Mouse (Mus musculus) lung, postnatal 0 days (tissue): Measurements from ENCODE around the gene Otud5. TPM values are rescaled to one million over a fixed set of nuclear protein-coding genes. Genes with fewer than 3 reads are reported as not detected.
"Not testable (repeated sequence)": the region's sequence is repeated elsewhere in the genome, so short reads cannot be mapped to it uniquely, and the experiment has no call there.

Source experiments
- ATAC-seq: fragments of 200-750 bp; cut with Nextera tagmentation; 2 replicates; pipeline ENCODE4 v1.8.0; 2017; ENCODE audit warnings: moderate library complexity
- DNase-seq: peaks from one replicate; pipeline ENCODE4 v3.0.0-alpha.2; 2016; ENCODE audit warnings: low spot score
- H3K27ac ChIP-seq: fragments of 300-500 bp; sonication (generic); 2 replicates; pipeline ENCODE4 v1.5.1; 2014; ENCODE audit warnings: antibody characterized with exemption, mild to moderate bottlenecking, low read length, mixed read lengths
- H3K27me3 ChIP-seq: fragments of 300-500 bp; sonication (generic); replicated peaks from 2 replicates; pipeline ENCODE4 v1.6.1; 2014; ENCODE audit warnings: low read length, mixed read lengths; ENCODE audit not compliant: insufficient read depth
- H3K36me3 ChIP-seq: fragments of 300-500 bp; sonication (generic); 2 replicates; pipeline ENCODE4 v1.6.1; 2014; ENCODE audit warnings: low read length, mixed read lengths; ENCODE audit not compliant: insufficient read depth
- H3K4me1 ChIP-seq: fragments of 300-500 bp; sonication (generic); 2 replicates; pipeline ENCODE4 v1.6.1; 2014; ENCODE audit warnings: antibody characterized with exemption, low read depth, low read length, mixed read lengths; ENCODE audit not compliant: insufficient read depth
- H3K4me2 ChIP-seq: fragments of 300-500 bp; sonication (generic); replicated peaks from 2 replicates; pipeline ENCODE4 v1.6.1; 2014; ENCODE audit warnings: low read depth, mild to moderate bottlenecking, low read length, moderate library complexity, mixed read lengths
- H3K4me3 ChIP-seq: fragments of 300-500 bp; sonication (generic); 2 replicates; pipeline ENCODE4 v1.5.1; 2014; ENCODE audit warnings: low read depth, low read length
- H3K9ac ChIP-seq: fragments of 300-500 bp; sonication (generic); replicated peaks from 2 replicates; pipeline ENCODE4 v1.6.1; 2014; ENCODE audit warnings: low read depth, mild to moderate bottlenecking
- H3K9me3 ChIP-seq: fragments of 300-500 bp; sonication (generic); 2 replicates; pipeline ENCODE4 v1.6.1; 2016; ENCODE audit warnings: low read length, mixed read lengths
- CTCF ChIP-seq: IDR thresholded peaks from 2 replicates; pipeline ENCODE4 v1.5.1; 2016; ENCODE audit warnings: antibody characterized with exemption, mild to moderate bottlenecking
- EP300 ChIP-seq: IDR thresholded peaks from 2 replicates; pipeline ENCODE4 v1.6.1; 2016; ENCODE audit warnings: antibody characterized with exemption, mild to moderate bottlenecking, control low read depth
- WGBS: fragments of 180-500 bp; shearing (Covaris S2); extraction: QIAGEN DNeasy Blood & Tissue Kit; methylation state at CpG from one replicate; pipeline ENCODE4 v1.1.7; 2014; 5-methylcytosine and 5-hydroxymethylcytosine counted together
- polyA plus RNA-seq: library from polyadenylated mRNA; unstranded; fragments of >200 nt; fragmentation: Nextera tagmentation; extraction: Ambion mirVana; gene quantifications from 2 replicates; pipeline ENCODE4 v1.2.1, GENCODE M21; 2015

The Otud5 gene
- polyA plus RNA-seq, 1 experiment from 2014 or later = 29.0 TPM

- Histone ChIP-seq H3K9me3 (no peaks in the 10 kb centered on the region), H3K9ac (peak within 1 kb of the TSS; percentile 39), H3K4me1 (no peaks in the 10 kb centered on the region), H3K36me3 (no peaks in the 10 kb centered on the region), H3K4me3 (peak within 1 kb of the TSS; percentile 54), H3K27ac (peak within 1 kb of the TSS; percentile 85), H3K4me2 (peak within 1 kb of the TSS; percentile 50), H3K27me3 (no peaks in the 10 kb centered on the region)
- 12% methylated on average over 61 of the region's 62 CpGs for WGBS
- peak; percentile 99 for ATAC-seq
- TF ChIP-seq EP300 (peak; percentile 57), CTCF (no peak)
- peak; percentile 95 for DNase-seq
Observed at GRCm38 (mm10) chrX:7898880-7899874, 58.0 kb downstream of the Otud5 start, which contains the start of the genes Pqbp1 and Timm17b. Gene Pqbp1, minus strand, starts transcription at chrX:7899269. Gene Timm17b, plus strand, starts transcription at chrX:7899357.

- ATAC-seq (no peak), DNase-seq (no peak)
Observed at GRCm38 (mm10) chrX:7904441-7904840, 63.3 kb downstream of the Otud5 start.

GRCm38 (mm10) chrX:7907735-7908134 lies 66.6 kb downstream of the Otud5 start, which contains the start of gene Gm10491:
Gene Gm10491, minus strand, starts transcription at chrX:7907835.
- H3K27ac ChIP-seq = no peak within 1 kb of the TSS
- H3K4me2 ChIP-seq = no peak within 1 kb of the TSS
- no peaks in the 10 kb centered on the region for H3K4me1 ChIP-seq
- 89% methylated on average over 5 of the region's 5 CpGs for WGBS
- H3K9ac ChIP-seq = no peak within 1 kb of the TSS
- H3K4me3 ChIP-seq = no peak within 1 kb of the TSS
- no peaks in the 10 kb centered on the region for H3K9me3 ChIP-seq
- TF ChIP-seq EP300 (no peak), CTCF (no peak)
- ATAC-seq (no peak), DNase-seq (no peak)
- no peaks in the 10 kb centered on the region for H3K27me3 ChIP-seq
- no peaks in the 10 kb centered on the region for H3K36me3 ChIP-seq

More at GRCm38 (mm10) chrX:7904441-7904840, 63.3 kb downstream of the Otud5 start:
- WGBS = 89% methylated on average over 5 of the region's 5 CpGs
- H3K36me3 ChIP-seq = no peaks in the 10 kb centered on the region
- TF ChIP-seq CTCF (no peak), EP300 (no peak)
- no peaks in the 10 kb centered on the region for H3K4me1 ChIP-seq
- no peak overlapping the region for H3K9ac ChIP-seq
- no peaks in the 10 kb centered on the region for H3K9me3 ChIP-seq
- H3K27ac ChIP-seq = no peak overlapping the region
- no peak overlapping the region for H3K4me3 ChIP-seq
- H3K4me2 ChIP-seq = no peak overlapping the region
- no peaks in the 10 kb centered on the region for H3K27me3 ChIP-seq

GRCm38 (mm10) chrX:7909242-7909641 lies 68.1 kb downstream of the Otud5 start, which contains the start of gene Gm10490:
Gene Gm10490, plus strand, starts transcription at chrX:7909542.
- H3K4me1 ChIP-seq, H3K4me3 ChIP-seq, H3K27ac ChIP-seq, H3K36me3 ChIP-seq, H3K4me2 ChIP-seq, H3K9ac ChIP-seq, H3K9me3 ChIP-seq, DNase-seq, H3K27me3 ChIP-seq, ATAC-seq: not testable (repeated sequence)
- 84% methylated on average over 3 of the region's 4 CpGs for WGBS

- WGBS = 59% methylated on average over 5 of the region's 6 CpGs
- H3K4me1 ChIP-seq = no peaks in the 10 kb centered on the region
- no peak overlapping the region for H3K27ac ChIP-seq
- no peak overlapping the region for H3K4me3 ChIP-seq
- no peaks in the 10 kb centered on the region for H3K36me3 ChIP-seq
- DNase-seq (no peak), ATAC-seq (no peak)
- TF ChIP-seq EP300 (no peak), CTCF (no peak)
- no peak overlapping the region for H3K9ac ChIP-seq
- H3K4me2 ChIP-seq = no peak overlapping the region
- H3K27me3 ChIP-seq = no peaks in the 10 kb centered on the region
- H3K9me3 ChIP-seq = no peaks in the 10 kb centered on the region
Observed at GRCm38 (mm10) chrX:7910473-7910872, 69.3 kb downstream of the Otud5 start.

- H3K9ac ChIP-seq, H3K27me3 ChIP-seq, H3K27ac ChIP-seq, H3K4me1 ChIP-seq, ATAC-seq, DNase-seq, H3K4me2 ChIP-seq, H3K9me3 ChIP-seq, H3K4me3 ChIP-seq, H3K36me3 ChIP-seq: not testable (repeated sequence)
- TF ChIP-seq CTCF = peak; percentile 44
- WGBS = 17% methylated on average over 3 of the region's 3 CpGs
Observed at GRCm38 (mm10) chrX:7915669-7916068, 74.5 kb downstream of the Otud5 start.

GRCm38 (mm10) chrX:7917960-7918359 lies 76.8 kb downstream of the Otud5 start:
- WGBS = 54% methylated on average over 6 of the region's 6 CpGs
- H3K4me1 ChIP-seq, H3K27me3 ChIP-seq, H3K36me3 ChIP-seq, H3K27ac ChIP-seq, H3K4me3 ChIP-seq, DNase-seq, H3K4me2 ChIP-seq, H3K9ac ChIP-seq, ATAC-seq, H3K9me3 ChIP-seq: not testable (repeated sequence)
